Mouse (Mus musculus) cortical plate, adult 2 months (tissue): Measurements from ENCODE around the gene Dhrs1.

Experiments used
- CTCF ChIP-seq: fragments of 200-500 bp; IDR thresholded peaks from 2 replicates; pipeline ENCODE4 v1.5.1; 2011; ENCODE audit warnings: mild to moderate bottlenecking, control low read depth, low read length; ENCODE audit not compliant: insufficient read depth; ENCODE audit errors: extremely low read depth
- POLR2A ChIP-seq: fragments of 200-500 bp; IDR thresholded peaks from 2 replicates; pipeline ENCODE4 v1.6.1; 2011; ENCODE audit warnings: mild to moderate bottlenecking, low read length, control low read depth; ENCODE audit not compliant: insufficient read depth; ENCODE audit errors: extremely low read depth

DNA sequence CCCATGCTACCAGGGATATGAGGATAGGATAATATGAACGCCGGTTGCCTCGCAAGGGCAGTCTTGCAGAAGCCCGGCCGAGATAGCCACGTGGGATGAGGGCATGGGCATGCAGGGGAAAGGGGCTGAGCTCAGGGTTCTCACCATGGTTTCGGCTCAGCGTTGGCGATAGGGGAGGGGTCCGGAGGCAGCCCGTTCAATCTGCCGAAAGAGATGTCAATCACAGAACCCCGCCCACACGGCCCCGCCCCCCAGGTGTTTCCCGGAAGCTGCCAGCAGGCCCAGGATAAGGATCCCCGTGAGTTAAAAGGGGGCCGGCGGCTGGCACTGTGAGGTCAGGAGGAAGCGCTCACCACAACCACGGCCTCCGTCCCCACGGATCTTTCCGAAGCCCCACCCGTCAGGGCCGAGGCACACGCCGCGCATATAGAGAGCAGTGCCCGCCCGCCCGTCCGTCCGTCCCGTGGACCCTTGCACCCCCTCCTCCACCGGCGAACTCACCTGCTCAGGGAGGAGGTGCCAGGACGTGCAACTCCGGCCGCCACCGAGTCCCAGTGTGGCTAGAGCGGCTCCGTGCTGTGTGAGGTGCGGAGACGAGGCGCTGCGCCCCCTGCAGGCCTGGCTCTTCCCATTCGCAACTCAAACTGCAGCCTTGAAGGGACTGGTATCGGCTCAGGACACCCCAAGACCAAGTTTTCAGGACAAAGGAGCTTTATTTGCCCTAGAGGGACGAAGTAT, 23.6 kb downstream of the Dhrs1 start, which contains the start of gene Rabggta:
- TF ChIP-seq CTCF: peak; percentile 81
- peak; percentile 46; the same call in 1 of the 2 replicates for TF ChIP-seq POLR2A
